Mouse (Mus musculus) embryonic fibroblast, embryonic 13.5 days (primary cell): ENCODE data around the gene Plscr4. TPM values are rescaled to one million over a fixed set of nuclear protein-coding genes. Genes with fewer than 3 reads are reported as not detected.
A peak's percentile ranks its signal among the peaks of the same experiment; 100 is the strongest.

Experiments used
- H3K27ac ChIP-seq: 2 replicates; pipeline ENCODE4 v1.5.1; 2012; ENCODE audit warnings: low read length, control low read depth, inconsistent platforms; ENCODE audit not compliant: insufficient read depth
- H3K4me1 ChIP-seq: 2 replicates; pipeline ENCODE4 v1.6.1; 2011; ENCODE audit warnings: low read length; ENCODE audit not compliant: control insufficient read depth, insufficient read depth
- H3K4me3 ChIP-seq: 2 replicates; pipeline ENCODE4 v1.5.1; 2011; ENCODE audit warnings: mild to moderate bottlenecking, control low read depth, low read length; ENCODE audit not compliant: insufficient read depth
- CTCF ChIP-seq: IDR thresholded peaks from 2 replicates; pipeline ENCODE4 v1.5.1; 2011; ENCODE audit warnings: mild to moderate bottlenecking, control low read depth, low read length, moderate library complexity, borderline replicate concordance; ENCODE audit not compliant: insufficient read depth
- POLR2A ChIP-seq: IDR thresholded peaks from 2 replicates; pipeline ENCODE4 v1.6.1; 2011; ENCODE audit warnings: low read depth, mild to moderate bottlenecking, control low read depth, low read length, moderate library complexity
- polyA plus RNA-seq: library from polyadenylated mRNA; stranded (reverse); fragments of >200 nt; gene quantifications from 2 replicates; pipeline ENCODE4 v1.2.4, GENCODE M21; 2011; ENCODE audit warnings: low read depth; ENCODE audit not compliant: missing spikeins, insufficient read length

Plscr4 gene
- polyA plus RNA-seq, 1 experiment = 2.0 TPM

- TF ChIP-seq CTCF (no peak), POLR2A (no peak)
- H3K4me1 ChIP-seq = no peaks in the 10 kb centered on the region
- no peak overlapping the region for H3K4me3 ChIP-seq
- H3K27ac ChIP-seq = no peak overlapping the region
Measured at GRCm38 (mm10) chr9:92467724-92468123, 10.6 kb downstream of the Plscr4 start.

DNA sequence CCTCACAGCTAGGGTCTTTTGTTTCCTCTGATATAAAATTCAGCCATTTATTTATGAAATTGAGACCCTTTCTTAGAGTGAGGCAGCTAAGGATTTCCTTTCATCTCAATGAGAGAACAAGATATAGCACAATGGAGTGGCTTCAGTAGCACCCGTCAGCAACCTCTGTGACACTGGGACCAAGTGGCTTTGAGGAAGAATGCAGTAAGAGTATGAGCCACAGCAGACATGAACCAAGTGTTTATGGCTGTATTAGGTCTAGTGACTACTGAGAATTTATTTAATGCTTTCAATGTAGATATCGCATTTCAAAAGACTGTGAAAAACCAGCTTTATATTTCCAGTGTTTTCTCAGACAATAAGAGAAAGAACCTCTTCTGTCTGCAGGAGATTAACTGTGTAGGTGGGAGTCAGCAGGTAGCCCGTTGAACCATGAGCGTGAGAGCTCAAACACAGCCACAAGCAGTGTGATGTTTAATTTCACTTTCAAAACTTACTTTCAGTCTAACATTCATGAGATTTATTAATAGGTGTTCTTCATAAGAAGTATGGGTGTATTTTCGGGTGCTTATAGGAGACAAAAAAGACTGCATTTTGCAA is 15.2 kb downstream of the Plscr4 start:
- H3K4me1 ChIP-seq = no peaks in the 10 kb centered on the region
- no peak overlapping the region for H3K4me3 ChIP-seq
- H3K27ac ChIP-seq = no peak overlapping the region
- TF ChIP-seq CTCF = no peak
- no peak for TF ChIP-seq POLR2A

DNA sequence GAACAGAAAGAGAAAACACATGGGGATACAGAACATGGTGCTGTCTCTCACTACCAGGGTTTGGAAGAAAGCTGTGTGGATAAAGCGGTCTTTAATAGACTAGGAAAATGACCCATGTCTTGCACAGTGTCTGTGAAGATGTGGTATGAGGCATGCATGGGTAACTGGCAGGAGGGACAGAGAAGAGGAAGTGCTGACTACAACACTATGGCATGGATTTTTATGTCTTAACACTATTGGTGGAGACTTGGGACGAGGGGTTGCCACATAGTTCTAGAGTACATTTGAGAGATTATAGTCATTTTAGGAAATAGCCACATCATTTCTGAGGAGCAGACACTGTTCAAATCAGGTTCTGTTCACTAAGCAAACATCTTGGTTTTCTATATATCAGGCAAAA is 16.0 kb downstream of the Plscr4 start:
- no peak for TF ChIP-seq CTCF
- TF ChIP-seq POLR2A = no peak
- Histone ChIP-seq H3K27ac (no peak overlapping the region), H3K4me3 (no peak overlapping the region), H3K4me1 (no peaks in the 10 kb centered on the region)

DNA sequence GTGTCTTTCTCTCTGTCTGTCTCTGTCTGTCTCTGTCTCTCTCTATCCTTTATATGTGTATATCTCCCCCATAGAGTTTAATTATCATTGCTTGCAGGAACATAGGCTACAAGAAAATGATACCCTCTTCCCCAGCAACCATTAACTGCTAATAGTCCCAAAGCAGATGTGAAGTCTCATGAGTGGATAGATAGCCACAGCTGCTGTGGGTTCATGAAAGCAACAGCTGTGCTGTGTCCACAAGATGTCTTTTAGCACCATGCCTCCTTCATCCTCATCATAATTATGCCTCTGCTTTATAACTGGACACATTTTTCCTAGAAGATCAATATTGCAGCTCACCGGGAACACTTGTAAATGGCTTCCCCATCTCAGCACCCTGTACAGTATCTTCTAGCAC is 17.1 kb downstream of the Plscr4 start:
- no peaks in the 10 kb centered on the region for H3K4me1 ChIP-seq
- no peak overlapping the region for H3K27ac ChIP-seq
- TF ChIP-seq CTCF (no peak), POLR2A (no peak)
- no peak overlapping the region for H3K4me3 ChIP-seq

DNA sequence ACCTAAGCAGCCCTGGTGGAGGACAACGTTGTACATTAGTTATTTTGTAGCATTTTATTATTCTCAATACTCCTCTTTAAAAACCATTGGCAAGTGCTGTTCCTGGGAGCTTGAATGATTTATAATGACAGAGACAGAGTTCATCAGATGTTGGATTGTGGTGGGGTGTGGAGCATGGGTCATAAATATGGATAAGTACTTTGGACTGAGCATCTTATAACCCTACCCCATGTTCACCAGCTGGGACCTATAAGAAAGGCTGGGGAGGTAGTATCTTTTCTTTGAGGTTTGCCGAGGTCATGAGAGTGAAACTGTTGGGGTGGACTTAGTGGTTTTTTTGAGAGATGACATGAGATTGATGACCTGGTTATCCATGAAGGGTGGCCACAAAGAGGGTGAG is 24.5 kb downstream of the Plscr4 start:
- Histone ChIP-seq H3K4me3 (no peak overlapping the region), H3K4me1 (no peaks in the 10 kb centered on the region), H3K27ac (no peak overlapping the region)
- TF ChIP-seq CTCF (no peak), POLR2A (no peak)

- no peaks in the 10 kb centered on the region for H3K4me1 ChIP-seq
- no peak for TF ChIP-seq CTCF
- no peak for TF ChIP-seq POLR2A
- H3K27ac ChIP-seq = no peak overlapping the region
- H3K4me3 ChIP-seq = no peak overlapping the region
Measured at GRCm38 (mm10) chr9:92482551-92482950, 25.4 kb downstream of the Plscr4 start.

- no peak overlapping the region for H3K27ac ChIP-seq
- no peak for TF ChIP-seq POLR2A
- TF ChIP-seq CTCF = no peak
Measured at GRCm38 (mm10) chr9:92484710-92485267, 27.6 kb downstream of the Plscr4 start.

GRCm38 (mm10) chr9:92489857-92490256 is 32.7 kb downstream of the Plscr4 start:
- Histone ChIP-seq H3K4me3 (no peak overlapping the region), H3K4me1 (no peaks in the 10 kb centered on the region)
- no peak for TF ChIP-seq POLR2A
- no peak for TF ChIP-seq CTCF

More at GRCm38 (mm10) chr9:92484710-92485267, 27.6 kb downstream of the Plscr4 start:
- no peak overlapping the region for H3K4me3 ChIP-seq
- H3K4me1 ChIP-seq = no peaks in the 10 kb centered on the region

GRCm38 (mm10) chr9:92490319-92490718 is 33.1 kb downstream of the Plscr4 start:
- TF ChIP-seq CTCF (no peak), POLR2A (no peak)
- Histone ChIP-seq H3K27ac (no peak overlapping the region), H3K4me3 (no peak overlapping the region), H3K4me1 (no peaks in the 10 kb centered on the region)

More at GRCm38 (mm10) chr9:92489857-92490256, 32.7 kb downstream of the Plscr4 start:
- no peak overlapping the region for H3K27ac ChIP-seq

GRCm38 (mm10) chr9:92491274-92491673 is 34.1 kb downstream of the Plscr4 start:
- Histone ChIP-seq H3K27ac (no peak overlapping the region), H3K4me1 (no peaks in the 10 kb centered on the region), H3K4me3 (no peak overlapping the region)
- TF ChIP-seq POLR2A (no peak), CTCF (no peak)

- no peaks in the 10 kb centered on the region for H3K4me1 ChIP-seq
- TF ChIP-seq POLR2A = no peak
- TF ChIP-seq CTCF = peak; percentile 50; the same call in 1 of the 2 replicates
- H3K4me3 ChIP-seq = no peak overlapping the region
- H3K27ac ChIP-seq = no peak overlapping the region
Measured at GRCm38 (mm10) chr9:92499710-92500410, 42.7 kb downstream of the Plscr4 start.
